Mouse (Mus musculus) embryonic fibroblast, embryonic 13.5 days (primary cell): ENCODE measurements at regions not wholly inside any gene's neighbourhood (a gene's known extent, or its start where the extent isn't known, plus 50 kb on each side); places are given as distances from the start of the nearest gene placed in this dataset.

ENCODE experiments used
- CTCF ChIP-seq: IDR thresholded peaks from 2 replicates; pipeline ENCODE4 v1.5.1; 2011; ENCODE audit warnings: mild to moderate bottlenecking, control low read depth, low read length, moderate library complexity, borderline replicate concordance; ENCODE audit not compliant: insufficient read depth
- POLR2A ChIP-seq: IDR thresholded peaks from 2 replicates; pipeline ENCODE4 v1.6.1; 2011; ENCODE audit warnings: low read depth, mild to moderate bottlenecking, control low read depth, low read length, moderate library complexity

DNA sequence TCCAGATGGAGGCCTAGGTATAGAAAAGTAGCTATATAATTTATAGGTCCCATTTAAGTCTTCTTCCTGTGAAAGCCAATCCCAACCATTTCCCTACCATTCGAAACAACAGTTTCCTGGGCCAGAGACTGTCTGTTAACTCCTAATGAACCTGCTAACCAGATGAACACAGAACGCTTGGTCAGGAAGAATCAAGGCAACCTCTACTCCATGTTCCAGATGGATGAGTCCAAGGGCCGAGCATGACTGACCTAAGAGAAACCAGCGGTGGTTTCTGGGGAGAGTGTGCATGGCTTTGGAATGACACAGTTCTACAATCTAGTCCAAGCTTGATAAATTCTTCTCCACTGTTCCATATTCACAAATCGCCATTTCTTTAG, 55.8 kb upstream of the Slc5a12 start:
- TF ChIP-seq CTCF (no peak), POLR2A (no peak)
